Mouse (Mus musculus) forebrain, embryonic 10.5 days (tissue): Measurements from ENCODE around the gene Ccdc14. TPM values are rescaled to one million over a fixed set of nuclear protein-coding genes. Genes with fewer than 3 reads are reported as not detected.
A peak's percentile ranks its signal among the peaks of the same experiment; 100 is the strongest.
"Not testable (repeated sequence)": the region's sequence is repeated elsewhere in the genome, so short reads cannot be mapped to it uniquely, and the experiment has no call there.

Experiments used
- DNase-seq: peaks from one replicate; pipeline ENCODE4 v3.0.0-alpha.2; 2017; ENCODE audit warnings: low spot score; ENCODE audit errors: extremely low spot score
- H3K27ac ChIP-seq: fragments of 300-500 bp; sonication (generic); 2 replicates; pipeline ENCODE4 v1.5.1; 2016; ENCODE audit warnings: mild to moderate bottlenecking
- H3K27me3 ChIP-seq: fragments of 300-500 bp; sonication (generic); 2 replicates; pipeline ENCODE4 v1.6.1; 2016; ENCODE audit warnings: mild to moderate bottlenecking; ENCODE audit not compliant: poor library complexity, severe bottlenecking
- H3K36me3 ChIP-seq: fragments of 300-500 bp; sonication (generic); replicated peaks from 2 replicates; pipeline ENCODE4 v1.6.1; 2016; ENCODE audit warnings: mild to moderate bottlenecking, moderate library complexity
- H3K4me1 ChIP-seq: fragments of 300-500 bp; sonication (generic); 2 replicates; pipeline ENCODE4 v1.6.1; 2016
- H3K4me3 ChIP-seq: fragments of 300-500 bp; sonication (generic); 2 replicates; pipeline ENCODE4 v1.5.1; 2016; ENCODE audit warnings: mild to moderate bottlenecking, moderate library complexity
- H3K9me3 ChIP-seq: fragments of 300-500 bp; sonication (generic); 2 replicates; pipeline ENCODE4 v1.6.1; 2016; ENCODE audit warnings: mild to moderate bottlenecking, moderate library complexity
- WGBS: fragments of 180-500 bp; shearing (Covaris S2); methylation state at CpG from one replicate; pipeline ENCODE4 v1.1.7; 2016; 5-methylcytosine and 5-hydroxymethylcytosine counted together
- polyA plus RNA-seq: library from polyadenylated mRNA; unstranded; fragments of >200 nt; fragmentation: Nextera tagmentation; extraction: Ambion mirVana; gene quantifications from 2 replicates; pipeline ENCODE4 v1.2.1, GENCODE M21; 2016

Gene Ccdc14
- polyA plus RNA-seq: 11.5 and 12.2 TPM in 2 replicates

DNA sequence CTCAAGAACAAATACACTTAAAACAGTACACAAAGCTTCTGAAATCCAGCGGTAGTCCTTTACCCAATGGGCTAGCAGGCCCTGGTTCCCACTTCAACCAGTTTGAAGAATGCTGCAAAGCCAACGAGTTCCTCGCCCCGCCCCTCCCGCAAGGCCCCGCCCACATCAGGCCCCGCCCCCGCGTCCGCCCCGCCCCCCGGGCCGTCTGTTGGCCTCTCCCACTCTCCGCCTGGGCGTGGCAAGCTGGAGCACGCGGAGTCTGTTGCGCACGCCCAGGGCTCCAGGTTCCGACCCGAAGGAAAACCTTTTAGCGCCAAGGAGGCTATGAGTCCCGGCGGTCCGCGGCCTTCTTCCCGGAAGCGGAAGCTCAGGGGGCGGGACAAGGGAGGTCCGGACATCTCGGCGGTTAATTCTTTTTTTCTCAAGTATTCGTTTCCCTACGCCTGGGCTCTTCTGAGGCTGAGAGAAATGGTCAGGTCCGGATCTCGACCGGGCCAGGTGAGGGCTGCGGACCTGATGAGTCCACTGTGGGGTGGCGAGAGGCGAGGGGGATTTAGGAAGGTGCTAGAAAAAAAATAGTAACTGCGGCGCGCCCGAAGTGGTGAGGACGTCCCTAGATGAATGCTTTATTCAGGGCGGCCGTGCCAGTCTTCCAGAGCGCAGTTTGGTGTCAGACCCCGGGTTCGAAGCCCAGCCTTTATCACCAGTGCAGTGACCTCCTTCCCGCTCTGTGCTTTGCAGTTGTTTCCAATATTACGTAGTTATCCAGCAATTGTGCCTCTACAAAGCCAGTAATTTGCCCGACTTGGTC, at the start of gene Ccdc14:
TSS of gene Ccdc14 (plus strand) at position 283 of the 811 bp plus-strand sequence.
- no peaks in the 10 kb centered on the region for H3K9me3 ChIP-seq
- H3K36me3 ChIP-seq: peaks cover 7% of the 10 kb centered on the region; the same call in 1 of the 2 replicates
- peaks cover 16% of the 10 kb centered on the region for H3K4me1 ChIP-seq
- DNase-seq: peak; percentile 92
- peak within 1 kb of the TSS; percentile 79 for H3K4me3 ChIP-seq
- peak within 1 kb of the TSS; percentile 92 for H3K27ac ChIP-seq
- no peaks in the 10 kb centered on the region for H3K27me3 ChIP-seq
- under 1% methylated on average over 53 of the region's 53 CpGs for WGBS

DNA sequence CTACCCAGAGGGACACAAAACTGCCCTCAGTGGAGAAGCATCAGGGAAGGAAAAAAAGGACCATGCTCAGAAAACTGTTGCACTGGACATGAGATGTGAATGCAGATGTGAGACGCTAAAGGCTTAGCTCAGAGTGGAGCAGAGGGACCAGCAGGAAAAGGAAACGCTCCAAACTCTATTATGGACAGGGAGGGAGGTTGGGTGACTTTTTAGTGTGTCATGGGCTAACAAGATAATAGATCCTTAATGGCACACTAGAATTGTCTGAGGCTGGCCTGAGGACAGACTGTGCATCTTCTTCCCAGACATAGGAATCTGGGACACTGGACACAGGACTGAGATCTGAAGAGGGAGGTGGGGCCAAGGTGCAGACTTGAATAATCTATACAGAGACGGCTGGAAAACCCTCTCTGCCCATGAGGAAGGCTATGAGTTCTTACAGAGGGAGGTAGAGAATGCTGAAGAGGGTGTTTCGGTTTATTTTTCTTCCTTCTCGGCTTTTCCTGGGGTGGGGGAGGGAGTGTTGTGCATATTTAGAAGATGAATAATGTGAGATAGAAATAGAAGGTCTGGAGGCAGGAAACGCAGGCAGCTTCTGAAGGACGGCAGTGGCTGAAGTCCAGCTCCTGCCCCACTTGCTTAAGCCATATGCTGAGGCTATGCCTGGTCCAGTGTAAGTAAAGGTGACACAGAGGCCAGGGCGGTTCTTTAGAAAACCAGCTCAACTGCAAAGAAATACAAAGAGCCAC, 46.7 kb upstream of the Ccdc14 start:
- no peaks in the 10 kb centered on the region for H3K9me3 ChIP-seq
- H3K4me1 ChIP-seq: 0 out of 2 replicates have a peak, but pooled peaks cover under 1% of the 10 kb centered on the region
- H3K27me3 ChIP-seq: no peaks in the 10 kb centered on the region
- H3K27ac ChIP-seq: no peak overlapping the region
- H3K36me3 ChIP-seq: no peaks in the 10 kb centered on the region
- H3K4me3 ChIP-seq: no peak overlapping the region
- DNase-seq: no peak
- 81% methylated on average over 8 of the region's 8 CpGs for WGBS

DNA sequence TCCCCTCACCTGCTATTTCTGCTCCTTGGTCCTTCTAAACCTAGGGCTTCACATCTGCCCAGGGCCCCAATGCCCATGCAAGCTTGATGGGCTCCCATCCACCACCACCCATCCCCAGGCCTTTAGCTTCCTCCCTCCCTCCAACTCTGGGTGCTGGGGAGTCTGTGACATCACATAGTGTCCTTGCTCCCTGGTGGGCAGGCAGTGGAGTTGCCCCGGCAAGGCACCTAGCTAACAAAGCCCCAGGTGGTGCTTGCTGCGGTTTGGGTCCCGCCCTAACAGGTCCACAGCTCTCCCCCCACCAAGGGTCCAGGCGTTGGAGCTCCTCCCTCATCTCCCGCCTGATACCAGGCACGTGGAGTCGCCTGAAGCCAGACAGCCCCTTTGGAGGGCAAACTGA, 40.8 kb upstream of the Ccdc14 start, which contains the start of gene Ropn1:
TSS of gene Ropn1 (plus strand) at position 301 of the 400 bp plus-strand sequence.
- WGBS: 70% methylated on average over 7 of the region's 7 CpGs
- H3K27ac ChIP-seq: 0 out of 2 replicates have a peak within 1 kb of the TSS, but pooled peaks have one; percentile 10
- no peak within 1 kb of the TSS for H3K4me3 ChIP-seq
- 0 out of 2 replicates have a peak, but pooled peaks cover 3% of the 10 kb centered on the region for H3K4me1 ChIP-seq
- 0 out of 2 replicates have a peak, but pooled peaks cover 6% of the 10 kb centered on the region for H3K27me3 ChIP-seq
- no peaks in the 10 kb centered on the region for H3K36me3 ChIP-seq
- DNase-seq: no peak
- H3K9me3 ChIP-seq: no peaks in the 10 kb centered on the region

DNA sequence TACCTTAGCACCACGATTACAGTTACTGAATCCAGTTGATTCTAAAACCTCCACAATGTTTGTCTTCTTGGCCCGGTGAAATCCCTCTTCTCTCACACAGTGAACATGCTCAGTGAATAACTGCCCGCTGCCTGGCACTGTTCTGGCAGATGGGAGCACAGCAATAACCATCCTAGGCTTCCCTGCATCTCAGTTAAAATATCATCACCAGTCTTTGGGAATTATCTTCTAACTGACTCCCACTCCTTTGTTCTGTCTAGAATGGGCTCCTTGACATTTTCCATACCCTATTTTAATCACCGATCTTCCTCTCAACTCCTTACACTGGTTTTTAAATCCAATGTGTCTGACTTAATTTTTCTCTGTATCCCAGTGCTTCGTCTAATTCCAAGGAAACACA, 37.4 kb upstream of the Ccdc14 start:
- peaks cover 6% of the 10 kb centered on the region; the same call in 1 of the 2 replicates for H3K27me3 ChIP-seq
- H3K4me1 ChIP-seq: peaks cover 9% of the 10 kb centered on the region
- H3K4me3 ChIP-seq: no peak overlapping the region
- WGBS: 90% methylated on average over 5 of the region's 5 CpGs
- H3K9me3 ChIP-seq: no peaks in the 10 kb centered on the region
- no peaks in the 10 kb centered on the region for H3K36me3 ChIP-seq
- no peak overlapping the region for H3K27ac ChIP-seq
- no peak for DNase-seq

DNA sequence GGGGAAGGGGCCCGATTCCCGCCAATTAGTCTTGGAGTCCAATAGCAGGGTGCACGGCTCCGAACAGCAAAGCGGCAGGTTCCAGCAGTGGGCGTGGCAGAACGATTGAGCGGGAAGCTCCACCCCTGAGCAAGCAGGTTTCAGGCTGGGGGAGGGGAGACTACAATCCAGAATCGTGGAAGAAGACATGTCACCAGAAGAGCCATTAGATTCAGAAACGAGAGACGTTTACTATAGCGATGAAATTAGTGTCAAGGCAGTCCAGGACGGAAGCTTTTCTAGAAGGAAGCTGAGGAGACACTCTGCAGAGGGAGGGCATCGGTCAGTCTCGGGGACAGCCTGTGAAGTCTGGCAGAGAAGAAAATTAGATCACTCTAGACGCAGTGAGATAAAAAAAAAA, 32.9 kb upstream of the Ccdc14 start:
- H3K9me3 ChIP-seq, H3K36me3 ChIP-seq: not testable (repeated sequence)
- H3K4me1 ChIP-seq: peaks cover 20% of the 10 kb centered on the region
- 3% methylated on average over 16 of the region's 16 CpGs for WGBS
- H3K4me3 ChIP-seq: peak overlapping the region; percentile 48
- DNase-seq: peak; percentile 20
- peak overlapping the region; percentile 44; the same call in 1 of the 2 replicates for H3K27ac ChIP-seq
- H3K27me3 ChIP-seq: peaks cover 14% of the 10 kb centered on the region; the same call in 1 of the 2 replicates

DNA sequence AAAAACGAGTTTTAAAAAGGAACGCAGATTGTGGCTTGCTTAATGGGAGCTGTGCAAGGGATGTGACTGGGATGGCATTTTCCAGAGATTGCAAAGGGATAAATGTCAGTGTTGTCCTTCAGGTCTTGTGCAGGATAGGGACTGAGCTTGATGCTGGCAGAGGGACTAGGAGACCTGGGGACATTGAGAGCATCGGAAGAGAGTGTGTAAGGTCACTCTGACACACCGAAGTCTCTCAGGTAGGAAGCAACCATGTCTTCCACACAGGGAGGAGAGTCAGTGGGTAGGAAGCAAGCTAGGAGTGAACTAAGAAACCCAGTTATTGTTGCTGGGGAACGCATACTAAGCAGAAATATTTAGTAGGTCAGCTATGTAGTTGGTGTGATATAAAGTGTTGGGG, 32.4 kb upstream of the Ccdc14 start:
- WGBS: 26% methylated on average over 5 of the region's 5 CpGs

DNA sequence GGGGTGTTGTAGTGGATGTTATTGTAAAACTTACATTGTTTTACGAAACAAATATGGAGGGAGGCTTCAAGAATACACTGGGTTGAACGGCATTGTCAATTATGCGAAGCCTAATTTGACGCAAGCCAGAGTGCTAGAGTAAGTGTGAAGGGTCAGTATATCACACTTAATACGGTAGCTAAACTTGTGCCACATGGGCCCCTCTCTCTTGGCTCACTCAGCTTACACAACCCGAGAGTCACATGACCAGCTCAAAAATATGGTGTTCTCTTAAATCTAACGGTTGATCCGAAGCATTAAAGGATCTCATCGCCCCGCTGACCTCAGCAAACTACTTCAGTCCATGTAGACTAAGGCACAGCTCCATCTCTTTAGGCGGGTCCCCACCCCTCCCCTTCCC, 32.0 kb upstream of the Ccdc14 start:
- H3K4me3 ChIP-seq: peak overlapping the region; percentile 48
- 29% methylated on average over 11 of the region's 11 CpGs for WGBS

More for the DNA sequence above, 32.4 kb upstream of the Ccdc14 start:
- Histone ChIP-seq H3K4me1 (peaks cover 20% of the 10 kb centered on the region), H3K4me3 (peak overlapping the region; percentile 48), H3K36me3 (no peaks in the 10 kb centered on the region), H3K9me3 (no peaks in the 10 kb centered on the region), H3K27me3 (peaks cover 14% of the 10 kb centered on the region; the same call in 1 of the 2 replicates), H3K27ac (peak overlapping the region; percentile 44; the same call in 1 of the 2 replicates)
- DNase-seq: no peak

DNA sequence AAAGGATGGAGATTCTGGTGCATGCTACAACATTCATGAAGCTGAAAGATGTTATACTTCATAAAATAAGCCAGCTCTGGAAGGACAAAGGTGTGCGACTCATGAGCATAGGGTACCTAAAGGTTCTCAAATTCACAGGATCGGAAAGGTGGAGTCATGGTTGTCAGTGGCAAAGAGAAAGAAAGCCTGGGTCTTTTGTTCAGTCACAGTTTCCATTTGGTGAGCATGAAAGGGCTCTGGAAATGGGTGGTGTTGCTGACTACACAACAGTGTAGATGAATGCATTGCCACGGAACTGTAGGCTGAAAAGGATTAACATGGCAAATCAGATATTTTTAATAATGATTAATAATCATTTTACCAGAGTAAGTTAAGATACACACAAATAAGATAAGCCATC, 25.9 kb upstream of the Ccdc14 start:
- H3K36me3 ChIP-seq: no peaks in the 10 kb centered on the region
- DNase-seq: no peak
- peaks cover 16% of the 10 kb centered on the region for H3K4me1 ChIP-seq
- no peak overlapping the region for H3K4me3 ChIP-seq
- H3K27me3 ChIP-seq: peaks cover 55% of the 10 kb centered on the region
- WGBS: 81% methylated on average over 3 of the region's 3 CpGs
- H3K9me3 ChIP-seq: no peaks in the 10 kb centered on the region
- no peak overlapping the region for H3K27ac ChIP-seq

More for the DNA sequence above, 32.0 kb upstream of the Ccdc14 start:
- H3K4me1 ChIP-seq: peaks cover 20% of the 10 kb centered on the region
- peak overlapping the region; percentile 78 for H3K27ac ChIP-seq
- peak; percentile 21 for DNase-seq
- H3K36me3 ChIP-seq: no peaks in the 10 kb centered on the region
- no peaks in the 10 kb centered on the region for H3K9me3 ChIP-seq
- peaks cover 14% of the 10 kb centered on the region; the same call in 1 of the 2 replicates for H3K27me3 ChIP-seq

DNA sequence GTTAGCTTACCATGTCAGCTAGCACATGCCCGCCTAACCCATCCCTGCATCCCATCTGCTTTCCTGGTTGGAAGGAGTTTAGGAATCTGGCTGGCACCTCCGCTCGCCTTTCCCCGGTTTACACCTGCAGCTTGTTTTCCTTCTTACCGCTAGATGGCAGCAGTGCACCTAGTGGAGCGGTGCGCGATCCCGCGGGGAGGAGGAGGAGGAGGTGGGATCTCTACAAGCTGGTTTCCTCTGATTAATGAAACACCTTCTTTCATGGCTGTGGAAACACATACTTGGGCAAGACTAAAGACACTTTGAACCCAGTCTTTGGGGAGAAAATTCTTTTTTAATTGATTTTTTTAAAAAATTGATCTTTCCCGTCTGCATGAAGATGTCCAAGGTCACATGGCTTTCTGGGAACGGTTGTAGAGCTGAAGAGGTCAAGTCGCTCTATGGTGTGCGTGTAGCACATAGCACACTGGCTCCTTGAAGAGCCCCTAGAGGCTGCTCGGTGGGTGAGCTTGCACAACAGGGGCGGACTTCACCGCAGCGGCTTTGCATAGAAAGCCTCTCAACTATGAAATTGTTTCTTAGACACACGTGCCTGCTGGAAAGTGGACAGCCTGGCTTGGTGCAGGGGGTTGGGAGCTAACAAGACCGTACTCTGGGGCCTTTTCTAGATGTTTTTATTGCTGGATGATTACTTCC, 23.2 kb upstream of the Ccdc14 start:
- peak overlapping the region; percentile 34 for H3K4me3 ChIP-seq
- H3K4me1 ChIP-seq: peaks cover 30% of the 10 kb centered on the region
- H3K9me3 ChIP-seq: no peaks in the 10 kb centered on the region
- DNase-seq: peak; percentile 79
- 6% methylated on average over 20 of the region's 20 CpGs for WGBS
- no peaks in the 10 kb centered on the region for H3K36me3 ChIP-seq
- no peak overlapping the region for H3K27ac ChIP-seq
- H3K27me3 ChIP-seq: peaks cover 68% of the 10 kb centered on the region

DNA sequence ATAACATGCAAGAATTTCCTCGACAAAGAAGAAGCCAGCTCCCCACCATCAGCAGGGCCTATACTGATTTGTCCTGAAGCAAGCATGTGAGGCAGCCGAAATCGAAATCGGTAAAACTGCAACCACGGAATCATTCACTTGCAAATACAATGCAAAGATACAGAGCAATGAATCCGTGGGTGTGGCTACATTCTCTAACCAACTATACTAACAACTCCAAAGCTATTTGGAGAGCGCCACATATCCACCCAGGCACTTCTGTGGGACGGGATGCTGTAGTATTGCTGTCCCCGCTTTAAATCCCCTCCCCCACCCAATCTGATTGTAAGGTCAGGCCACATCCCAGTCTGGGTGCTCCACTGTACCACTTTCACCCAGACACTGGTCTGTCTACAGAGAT, 22.1 kb upstream of the Ccdc14 start:
- 81% methylated on average over 9 of the region's 9 CpGs for WGBS

DNA sequence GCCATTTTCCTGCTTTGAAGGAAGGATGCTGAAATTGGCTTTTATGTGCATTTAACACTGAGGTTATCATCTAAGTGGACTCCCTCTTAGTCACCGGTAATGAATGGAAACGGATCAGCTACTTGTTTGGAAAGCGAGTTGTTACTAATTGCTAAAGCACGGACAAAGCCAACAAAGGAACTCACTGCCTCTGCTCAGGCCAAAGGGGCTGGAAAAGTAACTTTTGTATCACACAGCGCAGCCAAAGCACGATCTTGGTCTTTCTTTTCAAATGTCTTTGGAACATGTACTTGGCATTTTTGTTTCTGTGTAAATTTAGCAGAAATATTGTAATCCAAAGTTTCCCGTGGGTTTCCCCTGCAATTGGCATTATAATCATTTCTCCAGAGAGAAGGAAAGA, 18.4 kb upstream of the Ccdc14 start:
- Histone ChIP-seq H3K27me3 (peaks cover 59% of the 10 kb centered on the region), H3K9me3 (no peaks in the 10 kb centered on the region), H3K27ac (no peak overlapping the region), H3K4me3 (no peak overlapping the region), H3K4me1 (peaks cover 30% of the 10 kb centered on the region), H3K36me3 (no peaks in the 10 kb centered on the region)
- 39% methylated on average over 7 of the region's 7 CpGs for WGBS
- no peak for DNase-seq

More for the DNA sequence above, 22.1 kb upstream of the Ccdc14 start:
- H3K36me3 ChIP-seq: no peaks in the 10 kb centered on the region
- H3K4me3 ChIP-seq: no peak overlapping the region
- H3K27ac ChIP-seq: no peak overlapping the region
- no peaks in the 10 kb centered on the region for H3K9me3 ChIP-seq
- peaks cover 37% of the 10 kb centered on the region for H3K4me1 ChIP-seq
- H3K27me3 ChIP-seq: peaks cover 79% of the 10 kb centered on the region
- no peak for DNase-seq

DNA sequence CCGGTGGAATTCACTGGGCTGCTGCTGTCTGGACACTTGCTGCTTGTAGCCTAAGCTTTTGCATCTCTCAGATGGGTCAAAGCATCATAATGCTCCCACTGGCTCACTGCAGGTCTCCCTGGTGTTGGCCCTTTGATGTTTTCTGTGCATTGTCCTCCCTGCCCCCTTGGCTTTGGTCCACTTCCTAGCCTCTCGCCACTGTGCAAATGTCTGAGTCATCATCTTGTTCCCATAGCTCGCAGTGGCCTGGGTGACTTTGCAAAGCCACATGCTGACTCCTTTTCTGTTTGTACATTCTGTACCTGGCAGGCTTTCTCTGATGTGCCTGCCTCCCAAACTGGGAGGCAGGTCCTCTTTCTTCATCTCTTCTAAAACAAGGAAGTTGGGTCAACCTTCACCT, 17.6 kb upstream of the Ccdc14 start:
- 65% methylated on average over 3 of the region's 3 CpGs for WGBS
- no peaks in the 10 kb centered on the region for H3K36me3 ChIP-seq
- H3K27ac ChIP-seq: no peak overlapping the region
- no peak overlapping the region for H3K4me3 ChIP-seq
- H3K4me1 ChIP-seq: peaks cover 21% of the 10 kb centered on the region
- H3K9me3 ChIP-seq: no peaks in the 10 kb centered on the region
- no peak for DNase-seq
- peaks cover 53% of the 10 kb centered on the region for H3K27me3 ChIP-seq
